Mouse (Mus musculus) spleen, postnatal 0 days (tissue): ENCODE results near the gene Fstl4. TPM values are rescaled to one million over a fixed set of nuclear protein-coding genes. Genes with fewer than 3 reads are reported as not detected.

Experiments
- polyA plus RNA-seq: library from polyadenylated mRNA; unstranded; fragments of >200 nt; fragmentation: Nextera tagmentation; extraction: Ambion mirVana; gene quantifications from 2 replicates; pipeline ENCODE4 v1.2.1, GENCODE M21; 2015

The Fstl4 gene
- polyA plus RNA-seq, result 0.08 TPM in 1 of 2 replicates, not detected in the other

GRCm38 (mm10) chr11:52764461-52764893 is at the start of gene Fstl4:
Gene Fstl4, plus strand, starts transcription at chr11:52764634.

